Mouse (Mus musculus): ENCODE measurements around the gene Ssc4d.

Gene Ssc4d

GRCm38 (mm10) chr5:135979381-135979780 lies 5.0 kb upstream of the Ssc4d start:
- in situ Hi-C loops (cut with MseI, MboI) = loop anchor here in 1 of 2 experiments (10.0 kb wide), 1 partner anchor 85 kb away; no protein-coding TSS in a partner anchor

GRCm38 (mm10) chr5:135975893-135976668 lies 1.8 kb upstream of the Ssc4d start:
- in situ Hi-C loops (cut with MseI, MboI) = loop anchor here in 1 of 2 experiments (10.0 kb wide), 1 partner anchor 89 kb away; no protein-coding TSS in a partner anchor

- in situ Hi-C loops (cut with MseI, MboI) = loop anchor here in 1 of 2 experiments (10.0 kb wide), 1 partner anchor 93 kb away; no protein-coding TSS in a partner anchor
Observed at GRCm38 (mm10) chr5:135971876-135972275, 2.5 kb downstream of the Ssc4d start.

GRCm38 (mm10) chr5:135970247-135970646 lies 4.1 kb downstream of the Ssc4d start:
- in situ Hi-C loops (cut with MseI, MboI) = loop anchor here in 1 of 2 experiments (10.0 kb wide), 1 partner anchor 95 kb away; no protein-coding TSS in a partner anchor

GRCm38 (mm10) chr5:135968781-135969180 lies 5.5 kb downstream of the Ssc4d start:
- in situ Hi-C loops (cut with MseI, MboI) = no loop called here

GRCm38 (mm10) chr5:135966866-135967265 lies 7.5 kb downstream of the Ssc4d start:
- in situ Hi-C loops (cut with MseI, MboI) = no loop called here

GRCm38 (mm10) chr5:135965501-135965930 lies 8.8 kb downstream of the Ssc4d start:
- in situ Hi-C loops (cut with MseI, MboI) = no loop called here

GRCm38 (mm10) chr5:135963280-135963627 lies 11.1 kb downstream of the Ssc4d start:
- in situ Hi-C loops (cut with MseI, MboI) = no loop called here

GRCm38 (mm10) chr5:135962492-135963279 lies 11.6 kb downstream of the Ssc4d start:
- in situ Hi-C loops (cut with MseI, MboI) = no loop called here

GRCm38 (mm10) chr5:135962125-135962491 lies 12.2 kb downstream of the Ssc4d start:
- in situ Hi-C loops (cut with MseI, MboI) = no loop called here

- in situ Hi-C loops (cut with MseI, MboI) = no loop called here
Observed at GRCm38 (mm10) chr5:135960909-135961635, 13.3 kb downstream of the Ssc4d start.

- in situ Hi-C loops (cut with MseI, MboI) = no loop called here
Observed at GRCm38 (mm10) chr5:135959911-135960310, 14.4 kb downstream of the Ssc4d start.

GRCm38 (mm10) chr5:135958367-135958766 lies 16.0 kb downstream of the Ssc4d start:
- in situ Hi-C loops (cut with MseI, MboI) = no loop called here

- in situ Hi-C loops (cut with MseI, MboI) = no loop called here
Observed at GRCm38 (mm10) chr5:135957207-135957974, 16.9 kb downstream of the Ssc4d start.

- in situ Hi-C loops (cut with MseI, MboI) = no loop called here
Observed at GRCm38 (mm10) chr5:135956300-135957206, 17.8 kb downstream of the Ssc4d start.

- in situ Hi-C loops (cut with MseI, MboI) = no loop called here
Observed at GRCm38 (mm10) chr5:135952830-135953229, 21.5 kb downstream of the Ssc4d start.

GRCm38 (mm10) chr5:135951660-135952059 lies 22.7 kb downstream of the Ssc4d start:
- in situ Hi-C loops (cut with MseI, MboI) = no loop called here

- in situ Hi-C loops (cut with MseI, MboI) = no loop called here
Observed at GRCm38 (mm10) chr5:135950710-135951412, 23.5 kb downstream of the Ssc4d start.

- in situ Hi-C loops (cut with MseI, MboI) = no loop called here
Observed at GRCm38 (mm10) chr5:135946621-135947020, 27.7 kb downstream of the Ssc4d start.

Measured in mouse trophoblast stem cell (cell line).